9 mouse cellular contexts compared by ENCODE assay signal in the genomic region with DNA sequence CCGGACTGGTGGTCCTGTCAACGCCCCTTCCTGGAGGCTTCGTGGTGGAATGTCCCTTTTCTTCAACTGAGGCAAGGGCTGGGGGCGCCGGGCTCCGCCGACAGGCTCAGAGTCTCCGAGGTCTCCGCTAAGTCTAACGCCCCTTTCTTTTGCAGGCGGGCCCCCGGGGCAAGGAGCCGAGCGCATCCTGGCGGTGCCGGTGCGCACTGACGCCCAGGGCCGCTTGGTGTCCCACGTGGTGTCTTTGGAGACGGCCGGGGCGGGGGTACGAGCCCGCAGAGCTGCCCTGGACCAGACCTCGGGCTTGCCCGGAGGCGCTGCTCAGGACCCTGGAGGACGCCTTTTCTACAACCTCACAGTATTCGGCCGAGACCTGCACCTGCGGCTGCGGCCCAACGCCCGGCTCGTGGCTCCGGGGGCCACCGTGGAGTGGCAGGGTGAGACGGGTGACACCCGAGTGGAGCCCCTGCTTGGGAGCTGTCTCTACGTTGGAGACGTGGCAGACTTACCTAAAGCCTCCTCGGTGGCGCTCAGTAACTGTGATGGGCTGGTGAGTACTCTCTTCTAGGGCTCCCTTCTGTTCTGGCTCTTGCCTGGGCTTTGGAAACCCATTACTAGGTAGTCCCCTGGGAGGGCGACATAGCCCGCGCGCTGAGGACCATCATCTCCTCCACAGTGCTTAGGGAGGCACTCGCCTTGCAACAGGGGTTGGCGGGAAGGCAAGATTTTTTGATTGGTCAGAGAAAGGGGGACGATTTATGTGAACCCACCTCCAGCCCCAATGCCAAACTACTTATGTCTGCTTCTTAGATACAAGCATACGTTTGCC. TPM values are rescaled to one million over a fixed set of nuclear protein-coding genes. Genes with fewer than 3 reads are reported as not detected.
A peak's percentile ranks its signal among the peaks of the same experiment; 100 is the strongest.
DNase-seq lines count a peak whose midpoint lies in the region; ATAC-seq lines count a peak whose summit lies in the region.
"Had no signal": no experiment of that assay in that cellular context is flagged by ENCODE, and none has a peak within 500 bp of the region (broad histone marks: within the 10 kb centered on the region; RNA-seq: fewer than 3 reads in every experiment).

No protein-coding gene starts in this region.

- H3K36me3 ChIP-seq in heart, embryonic 10.5 days = no peaks in the 10 kb centered on the region
- H3K36me3 ChIP-seq in midbrain, embryonic 12.5 days = no peaks in the 10 kb centered on the region

- H3K4me3 ChIP-seq in heart, embryonic 10.5 days = peak overlapping the region; percentile 83
- H3K4me3 ChIP-seq in midbrain, embryonic 12.5 days = peak overlapping the region; percentile 65
- H3K4me3 ChIP-seq: megakaryocyte, embryonic 14.5 days had no signal

- peak; percentile 47; the same call in 1 of the 2 replicates for ATAC-seq in midbrain, embryonic 12.5 days (ENCODE audit: low FRiP score, low read depth)
- no peak for ATAC-seq in CD4-positive, CD25-positive, alpha-beta regulatory T cell, adult 4 months

- no peak overlapping the region for H3K9ac ChIP-seq in midbrain, embryonic 12.5 days (replicated peaks)

- peak; percentile 58 for DNase-seq in right cerebral cortex, postnatal 14 days
- DNase-seq in right cerebral cortex, postnatal 36 days (ENCODE audit: low spot score in 2 of 2) = no peak
- peak; percentile 66 for DNase-seq in embryo, embryonic 9.5 days (ENCODE audit: extremely low spot score)
- DNase-seq in heart, embryonic 10.5 days (ENCODE audit: low spot score) = no peak
- DNase-seq in left cerebral cortex, postnatal 36 days (ENCODE audit: low spot score in 2 of 2) = peak; percentile 38 to 47
- peak; percentile 80 for DNase-seq in testis, postnatal 10 days (ENCODE audit: low spot score)

- peak overlapping the region; percentile 99 for H3K4me2 ChIP-seq in midbrain, embryonic 12.5 days (replicated peaks)

- peaks cover 97% of the 10 kb centered on the region for H3K27me3 ChIP-seq in heart, embryonic 10.5 days (ENCODE audit: insufficient read depth, poor library complexity, severe bottlenecking)
- peaks cover 67% of the 10 kb centered on the region for H3K27me3 ChIP-seq in midbrain, embryonic 12.5 days

- intact Hi-C loops in left cerebral cortex, postnatal 36 days (cut with DNase I) = loop anchor here (5.0 kb wide), 3 partner anchors 146 to 164 kb away; no protein-coding TSS in a partner anchor

- H3K27ac ChIP-seq in heart, embryonic 10.5 days = no peak overlapping the region
- no peak overlapping the region for H3K27ac ChIP-seq in midbrain, embryonic 12.5 days (replicated peaks)

- WGBS in heart, embryonic 10.5 days = 1% methylated on average over 52 of the region's 52 CpGs
- WGBS in midbrain, embryonic 12.5 days = under 1% methylated on average over 52 of the region's 52 CpGs

- H3K4me1 ChIP-seq in heart, embryonic 10.5 days = peaks cover 23% of the 10 kb centered on the region
- H3K4me1 ChIP-seq in midbrain, embryonic 12.5 days = peaks cover 19% of the 10 kb centered on the region
- H3K4me1 ChIP-seq: megakaryocyte, embryonic 14.5 days had no signal

- H3K9me3 ChIP-seq in heart, embryonic 10.5 days = no peaks in the 10 kb centered on the region
- H3K9me3 ChIP-seq in midbrain, embryonic 12.5 days = no peaks in the 10 kb centered on the region

RNA-seq across cellular contexts. Expression of a gene that starts 1.4 kb away (rescaled TPM):
- 1.4 and 3.9 TPM in 2 replicates for polyA plus RNA-seq in heart, embryonic 10.5 days (2016; fragmentation: Nextera tagmentation; extraction: Ambion mirVana)
- total RNA-seq in left cerebral cortex, postnatal 36 days (2021) = 10 to 100 TPM in 1 of 2 experiments, 1 to 10 TPM in 1; 8.2 to 12.6 TPM
- 2.4 and 2.7 TPM in 2 replicates for polyA plus RNA-seq in midbrain, embryonic 12.5 days (2016; fragmentation: Nextera tagmentation; extraction: Ambion mirVana)
- not detected for polyA plus RNA-seq in CD4-positive, CD25-positive, alpha-beta regulatory T cell, adult 4 months (2017; shearing (Covaris generic))

Comparison
In these comparisons a context has a peak if more than half of its experiments do, and no peak if none do; other contexts are left out.
1. DNase-seq: peak in right cerebral cortex, postnatal 14 days (single experiment), embryo, embryonic 9.5 days (single experiment), left cerebral cortex, postnatal 36 days (2 of 2) and testis, postnatal 10 days (single experiment); none in right cerebral cortex, postnatal 36 days (0 of 2) and heart, embryonic 10.5 days (single experiment).